Mouse (Mus musculus) CH12.LX (cell line): ENCODE measurements at regions not wholly inside any gene's neighbourhood (a gene's known extent, or its start where the extent isn't known, plus 50 kb on each side); places are given as distances from the start of the nearest gene placed in this dataset.

Experiments
- DNase-seq: peaks from one replicate; pipeline ENCODE4 v3.0.0-alpha.2; 2013; ENCODE audit errors: extremely low read depth
- H3K27ac ChIP-seq: 2 replicates; pipeline ENCODE4 v1.5.1; 2012; ENCODE audit warnings: low read depth, mild to moderate bottlenecking, control low read depth, moderate library complexity; ENCODE audit not compliant: insufficient read depth
- H3K27me3 ChIP-seq: replicated peaks from 2 replicates; pipeline ENCODE3; 2012; ENCODE audit warnings: inconsistent platforms
- H3K36me3 ChIP-seq, 2 experiments: replicated peaks in 1 of 2; 2 replicates each; pipeline versions ENCODE3 to v1.6.1; 2012; ENCODE audit warnings: inconsistent platforms in 1 of 2, low read length in 1 of 2, mild to moderate bottlenecking in 1 of 2, mixed read lengths in 1 of 2, moderate library complexity in 1 of 2; ENCODE audit not compliant: control insufficient read depth in 1 of 2, insufficient read depth in 1 of 2
- H3K4me1 ChIP-seq, 2 experiments: 2 replicates each; pipeline ENCODE4 v1.6.1; 2012; ENCODE audit warnings: inconsistent platforms in 1 of 2, moderate library complexity in 1 of 2; ENCODE audit not compliant: insufficient read depth in 2 of 2, control insufficient read depth in 1 of 2
- H3K4me2 ChIP-seq: 2 replicates; pipeline ENCODE4 v1.6.1; 2012; ENCODE audit warnings: low read depth, mild to moderate bottlenecking, control low read depth; ENCODE audit not compliant: poor library complexity, insufficient read depth, severe bottlenecking
- H3K4me3 ChIP-seq, 3 experiments: fragments of 150-350 bp in 1 of 3; sonication (generic) in 1 of 3; replicated peaks in 1 of 3; 2 replicates each; pipeline versions ENCODE3 to v1.5.1; 2011 to 2012; ENCODE audit warnings: low read depth in 2 of 3, low read length in 2 of 3, mild to moderate bottlenecking in 2 of 3, moderate library complexity in 2 of 3, control low read depth in 1 of 3, improper control_type of control experiment in 1 of 3, inconsistent platforms in 1 of 3, mixed read lengths in 1 of 3; ENCODE audit not compliant: poor library complexity in 1 of 3
- H3K79me2 ChIP-seq: replicated peaks from 2 replicates; pipeline ENCODE4 v1.6.1; 2012; ENCODE audit warnings: mild to moderate bottlenecking, moderate library complexity; ENCODE audit not compliant: control insufficient read depth, poor library complexity, insufficient read depth, severe bottlenecking; ENCODE audit errors: extremely low read depth
- H3K9ac ChIP-seq: 2 replicates; pipeline ENCODE4 v1.6.1; 2012; ENCODE audit warnings: low read depth, mild to moderate bottlenecking, control low read depth, moderate library complexity; ENCODE audit not compliant: insufficient read depth
- H3K9me3 ChIP-seq: replicated peaks from 2 replicates; pipeline ENCODE3; 2012; ENCODE audit warnings: low read length, inconsistent platforms, mixed read lengths
- BHLHE40 ChIP-seq: IDR thresholded peaks from 2 replicates; pipeline ENCODE4 v1.6.1; 2011; ENCODE audit warnings: mild to moderate bottlenecking, low read depth, low read length, improper control_type of control experiment
- CHD2 ChIP-seq: IDR thresholded peaks from 2 replicates; pipeline ENCODE4 v1.6.1; 2011; ENCODE audit warnings: low read length, improper control_type of control experiment
- CTCF ChIP-seq, 2 experiments: IDR thresholded peaks in 1 of 2; conservative IDR thresholded peaks in 1 of 2; 2 replicates each; pipeline ENCODE4 v1.5.1; 2011 to 2012; ENCODE audit warnings: low read depth in 2 of 2, low read length in 2 of 2, improper control_type of control experiment in 1 of 2, inconsistent platforms in 1 of 2, mild to moderate bottlenecking in 1 of 2, moderate library complexity in 1 of 2
- E2F4 ChIP-seq: IDR thresholded peaks from 2 replicates; pipeline ENCODE4 v1.6.1; 2011; ENCODE audit warnings: low read depth, low read length, improper control_type of control experiment; ENCODE audit not compliant: insufficient replicate concordance
- ELF1 ChIP-seq: IDR thresholded peaks from 2 replicates; pipeline ENCODE4 v1.6.1; 2014; ENCODE audit warnings: low read depth, mild to moderate bottlenecking, inconsistent platforms, low read length, improper control_type of control experiment
- EP300 ChIP-seq: IDR thresholded peaks from 2 replicates; pipeline ENCODE4 v1.6.1; 2011; ENCODE audit warnings: low read length, improper control_type of control experiment
- ETS1 ChIP-seq: conservative IDR thresholded peaks from 2 replicates; pipeline ENCODE4 v1.6.1; 2012; ENCODE audit warnings: low read depth, mild to moderate bottlenecking, inconsistent platforms, low read length, improper control_type of control experiment, moderate library complexity
- GABPA ChIP-seq: IDR thresholded peaks from 2 replicates; pipeline ENCODE4 v1.6.1; 2012; ENCODE audit warnings: low read depth, low read length, improper control_type of control experiment, inconsistent platforms; ENCODE audit not compliant: insufficient replicate concordance
- JUN ChIP-seq: IDR thresholded peaks from 2 replicates; pipeline ENCODE4 v1.6.1; 2011; ENCODE audit warnings: low read depth, mild to moderate bottlenecking, low read length, improper control_type of control experiment, moderate library complexity; ENCODE audit not compliant: insufficient read depth
- MAFK ChIP-seq: IDR thresholded peaks from 2 replicates; pipeline ENCODE4 v1.6.1; 2011; ENCODE audit warnings: low read length, improper control_type of control experiment; ENCODE audit not compliant: insufficient replicate concordance
- MAX ChIP-seq: IDR thresholded peaks from 2 replicates; pipeline ENCODE4 v1.6.1; 2011; ENCODE audit warnings: low read length, improper control_type of control experiment
- MXI1 ChIP-seq: IDR thresholded peaks from 2 replicates; pipeline ENCODE4 v1.6.1; 2011; ENCODE audit warnings: mild to moderate bottlenecking, low read depth, low read length, improper control_type of control experiment
- POLR2A ChIP-seq: IDR thresholded peaks from 2 replicates; pipeline ENCODE4 v1.6.1; 2011; ENCODE audit warnings: low read depth, mild to moderate bottlenecking, improper control_type of control experiment, low read length
- RAD21 ChIP-seq: IDR thresholded peaks from 2 replicates; pipeline ENCODE4 v1.6.1; 2011; ENCODE audit warnings: low read depth, mild to moderate bottlenecking, low read length, improper control_type of control experiment, moderate library complexity
- TBP ChIP-seq: conservative IDR thresholded peaks from 2 replicates; pipeline ENCODE4 v1.6.1; 2011; ENCODE audit warnings: low read depth, low read length, improper control_type of control experiment
- TCF12 ChIP-seq: IDR thresholded peaks from 2 replicates; pipeline ENCODE4 v1.6.1; 2014; ENCODE audit warnings: low read depth, mild to moderate bottlenecking, inconsistent platforms, low read length, improper control_type of control experiment
- UBTF ChIP-seq: IDR thresholded peaks from 2 replicates; pipeline ENCODE4 v1.6.1; 2012; ENCODE audit warnings: low read depth, mild to moderate bottlenecking, inconsistent platforms, low read length, improper control_type of control experiment, moderate library complexity
- ZC3H11A ChIP-seq: IDR thresholded peaks from 2 replicates; pipeline ENCODE4 v1.6.1; 2012; ENCODE audit warnings: low read depth, mild to moderate bottlenecking, inconsistent platforms, low read length, improper control_type of control experiment
- ZKSCAN1 ChIP-seq: IDR thresholded peaks from 2 replicates; pipeline ENCODE4 v1.6.1; 2012; ENCODE audit warnings: low read depth, inconsistent platforms, low read length, improper control_type of control experiment, borderline replicate concordance
- ZMIZ1 ChIP-seq: IDR thresholded peaks from 2 replicates; pipeline ENCODE4 v1.6.1; 2012; ENCODE audit warnings: low read depth, mild to moderate bottlenecking, inconsistent platforms, low read length, improper control_type of control experiment
- ZNF384 ChIP-seq: IDR thresholded peaks from 2 replicates; pipeline ENCODE4 v1.6.1; 2012; ENCODE audit warnings: low read depth, low read length, improper control_type of control experiment, inconsistent platforms
- dilution Hi-C: fragments of 300-500 bp; cut with MboI; formaldehyde crosslinking; loops from 2 replicates; pipeline ENCODE4 v1.14.3; 2020; ENCODE audit warnings: low sequenced_read_pairs; ENCODE audit not compliant: extremely low pct_unique_long_range_greater_than_20kb, extremely low pct_ligation_motif_present
- in situ Hi-C: fragments of 300-500 bp; cut with MboI; formaldehyde crosslinking; loops from 3 replicates; pipeline ENCODE4 v1.14.3; 2019; ENCODE audit warnings: low sequenced_read_pairs, low pct_ligation_motif_present, low pct_unique_long_range_greater_than_20kb, mixed read lengths

- Histone ChIP-seq H3K27me3 (no peaks in the 10 kb centered on the region), H3K4me3 (no peak overlapping the region), H3K9me3 (no peaks in the 10 kb centered on the region), H3K79me2 (no peaks in the 10 kb centered on the region), H3K36me3 (no peaks in the 10 kb centered on the region), H3K9ac (no peak overlapping the region), H3K4me1 (no peaks in the 10 kb centered on the region), H3K4me2 (no peak overlapping the region), H3K27ac (no peak overlapping the region)
- no peak for TF ChIP-seq MAFK
- TF ChIP-seq MXI1, result no peak
- no peak for TF ChIP-seq POLR2A
- TF ChIP-seq MAX, result no peak
- TF ChIP-seq ZMIZ1, result no peak
- no peak for TF ChIP-seq CHD2
- TF ChIP-seq GABPA, result no peak
- no peak for TF ChIP-seq ELF1
- no peak for TF ChIP-seq UBTF
- no peak for TF ChIP-seq JUN
- dilution Hi-C loops, result no loop called here
- DNase-seq, result no peak
- in situ Hi-C loops, result no loop called here
Observed at GRCm38 (mm10) chr12:33552231-33552630, 122.8 kb downstream of the Twistnb start.

- Histone ChIP-seq H3K27me3 (no peaks in the 10 kb centered on the region), H3K36me3 (no peaks in the 10 kb centered on the region), H3K27ac (no peak overlapping the region), H3K4me3 (no peak overlapping the region), H3K4me2 (no peak overlapping the region), H3K79me2 (no peaks in the 10 kb centered on the region), H3K4me1 (no peaks in the 10 kb centered on the region), H3K9ac (no peak overlapping the region), H3K9me3 (no peaks in the 10 kb centered on the region)
- dilution Hi-C loops (no loop called here), in situ Hi-C loops (no loop called here)
- TF ChIP-seq TCF12, result no peak
- no peak for TF ChIP-seq ZNF384
- no peak for TF ChIP-seq ZMIZ1
- no peak for TF ChIP-seq BHLHE40
- no peak for TF ChIP-seq ETS1
- no peak for TF ChIP-seq ZKSCAN1
- TF ChIP-seq ELF1, result no peak
- TF ChIP-seq ZC3H11A, result no peak
- no peak for TF ChIP-seq RAD21
- TF ChIP-seq CTCF (conservative IDR thresholded peaks at IDR 0.05 in 1 of 2, IDR thresholded peaks at IDR 0.05 in 1 of 2; ENCODE audit: low read depth in 2 of 2, low read length in 2 of 2), result no peak
- no peak for TF ChIP-seq EP300
- TF ChIP-seq TBP, result no peak
- no peak for TF ChIP-seq E2F4
- no peak for TF ChIP-seq MAX
- DNase-seq, result no peak
Observed at GRCm38 (mm10) chr12:33552651-33553050, 123.2 kb downstream of the Twistnb start.
